Mouse (Mus musculus): Measurements from ENCODE around the gene Rab11fip4.

The Rab11fip4 gene

GRCm38 (mm10) chr11:79713184-79713583 is 122.2 kb downstream of the Rab11fip4 start:
- no peak for DNase-seq (ENCODE audit: low read depth, low spot score)

GRCm38 (mm10) chr11:79713678-79714077 is 122.7 kb downstream of the Rab11fip4 start:
- DNase-seq (ENCODE audit: low read depth, low spot score) = no peak

- DNase-seq (ENCODE audit: low read depth, low spot score) = no peak
Observed at GRCm38 (mm10) chr11:79714082-79714742, 123.2 kb downstream of the Rab11fip4 start.

GRCm38 (mm10) chr11:79714743-79715110 is 123.7 kb downstream of the Rab11fip4 start:
- DNase-seq (ENCODE audit: low read depth, low spot score) = no peak

GRCm38 (mm10) chr11:79715316-79715715 is 124.3 kb downstream of the Rab11fip4 start:
- no peak for DNase-seq (ENCODE audit: low read depth, low spot score)

- no peak for DNase-seq (ENCODE audit: low read depth, low spot score)
Observed at GRCm38 (mm10) chr11:79715733-79716452, 124.9 kb downstream of the Rab11fip4 start.

GRCm38 (mm10) chr11:79716453-79716749 is 125.4 kb downstream of the Rab11fip4 start:
- DNase-seq (ENCODE audit: low read depth, low spot score) = no peak

GRCm38 (mm10) chr11:79717271-79717670 is 126.3 kb downstream of the Rab11fip4 start:
- DNase-seq (ENCODE audit: low read depth, low spot score) = no peak

- DNase-seq (ENCODE audit: low read depth, low spot score) = no peak
Observed at GRCm38 (mm10) chr11:79717801-79718200, 126.8 kb downstream of the Rab11fip4 start.

GRCm38 (mm10) chr11:79718202-79718601 is 127.2 kb downstream of the Rab11fip4 start:
- no peak for DNase-seq (ENCODE audit: low read depth, low spot score)

- no peak for DNase-seq (ENCODE audit: low read depth, low spot score)
Observed at GRCm38 (mm10) chr11:79718829-79719346, 127.9 kb downstream of the Rab11fip4 start.

- DNase-seq (ENCODE audit: low read depth, low spot score) = no peak
Observed at GRCm38 (mm10) chr11:79720737-79721136, 129.7 kb downstream of the Rab11fip4 start.

- DNase-seq (ENCODE audit: low read depth, low spot score) = no peak
Observed at GRCm38 (mm10) chr11:79722811-79723210, 131.8 kb downstream of the Rab11fip4 start.

- DNase-seq (ENCODE audit: low read depth, low spot score) = no peak
Observed at GRCm38 (mm10) chr11:79725005-79725404, 134.0 kb downstream of the Rab11fip4 start.

- no peak for DNase-seq (ENCODE audit: low read depth, low spot score)
Observed at GRCm38 (mm10) chr11:79729231-79730047, 138.4 kb downstream of the Rab11fip4 start.

GRCm38 (mm10) chr11:79730462-79730861 is 139.4 kb downstream of the Rab11fip4 start:
- no peak for DNase-seq (ENCODE audit: low read depth, low spot score)

- DNase-seq (ENCODE audit: low read depth, low spot score) = no peak
Observed at GRCm38 (mm10) chr11:79731476-79731875, 140.5 kb downstream of the Rab11fip4 start.

- DNase-seq (ENCODE audit: low read depth, low spot score) = no peak
Observed at GRCm38 (mm10) chr11:79733013-79733412, 142.0 kb downstream of the Rab11fip4 start.

- no peak for DNase-seq (ENCODE audit: low read depth, low spot score)
Observed at GRCm38 (mm10) chr11:79736232-79737006, 145.4 kb downstream of the Rab11fip4 start.

GRCm38 (mm10) chr11:79737126-79737697 is 146.2 kb downstream of the Rab11fip4 start:
- DNase-seq (ENCODE audit: low read depth, low spot score) = no peak

- DNase-seq (ENCODE audit: low read depth, low spot score) = no peak
Observed at GRCm38 (mm10) chr11:79737865-79738502, 147.0 kb downstream of the Rab11fip4 start.
